Comparison of ENCODE assay signal across 8 mouse cellular contexts in genomic region chr8:89046639-89047348, GRCm38 (mm10). TPM values are rescaled to one million over a fixed set of nuclear protein-coding genes. Genes with fewer than 3 reads are reported as not detected.
A peak's percentile ranks its signal among the peaks of the same experiment; 100 is the strongest.
DNase-seq lines count a peak whose midpoint lies in the region; ATAC-seq and TF ChIP-seq lines count a peak whose summit lies in the region.

No protein-coding gene starts in this region.

- H3K27ac ChIP-seq in intestine, postnatal 0 days (ENCODE audit: low read depth, low read length), result no peak overlapping the region
- no peak overlapping the region for H3K27ac ChIP-seq in intestine, embryonic 16.5 days (ENCODE audit: low read length)
- no peak overlapping the region for H3K27ac ChIP-seq in forebrain, embryonic 16.5 days (ENCODE audit: low read length)
- peak overlapping the region; percentile 58 for H3K27ac ChIP-seq in limb, embryonic 14.5 days (replicated peaks; ENCODE audit: low read depth, low read length)

- H3K27me3 ChIP-seq in intestine, postnatal 0 days (replicated peaks; ENCODE audit: control insufficient read depth, insufficient read depth, low read length), result peaks cover 89% of the 10 kb centered on the region
- peaks cover 67% of the 10 kb centered on the region for H3K27me3 ChIP-seq in intestine, embryonic 16.5 days (replicated peaks; ENCODE audit: control insufficient read depth, insufficient read depth, low read length)
- H3K27me3 ChIP-seq in forebrain, embryonic 16.5 days (replicated peaks; ENCODE audit: control insufficient read depth, insufficient read depth, low read length), result 0 out of 2 replicates have a peak, but pooled peaks cover 11% of the 10 kb centered on the region
- H3K27me3 ChIP-seq in limb, embryonic 14.5 days (ENCODE audit: control insufficient read depth, insufficient read depth, low read length), result peaks cover 8% of the 10 kb centered on the region; the same call in 1 of the 2 replicates

- H3K36me3 ChIP-seq in intestine, postnatal 0 days (ENCODE audit: control insufficient read depth, insufficient read depth), result no peaks in the 10 kb centered on the region
- H3K36me3 ChIP-seq in intestine, embryonic 16.5 days (ENCODE audit: control insufficient read depth, insufficient read depth, low read length), result no peaks in the 10 kb centered on the region
- no peaks in the 10 kb centered on the region for H3K36me3 ChIP-seq in forebrain, embryonic 16.5 days (ENCODE audit: control insufficient read depth, insufficient read depth)
- no peaks in the 10 kb centered on the region for H3K36me3 ChIP-seq in limb, embryonic 14.5 days (ENCODE audit: control insufficient read depth, insufficient read depth, low read length)

- 11% methylated on average over 26 of the region's 26 CpGs for WGBS in intestine, postnatal 0 days
- WGBS in intestine, embryonic 16.5 days, result 6% methylated on average over 26 of the region's 26 CpGs
- 10% methylated on average over 26 of the region's 26 CpGs for WGBS in forebrain, embryonic 16.5 days
- WGBS in limb, embryonic 14.5 days, result 2% methylated on average over 26 of the region's 26 CpGs

- no peak overlapping the region for H3K9ac ChIP-seq in intestine, postnatal 0 days (ENCODE audit: low read depth, low read length)
- H3K9ac ChIP-seq in intestine, embryonic 16.5 days (ENCODE audit: low read depth, low read length), result no peak overlapping the region
- no peak overlapping the region for H3K9ac ChIP-seq in forebrain, embryonic 16.5 days (replicated peaks; ENCODE audit: low read depth, low read length)
- peak overlapping the region; percentile 25; the same call in 1 of the 2 replicates for H3K9ac ChIP-seq in limb, embryonic 14.5 days (ENCODE audit: low read depth, low read length, severe bottlenecking)

- no peak for TF ChIP-seq POLR2A in limb, embryonic 14.5 days (IDR thresholded peaks at IDR 0.05; ENCODE audit: borderline replicate concordance, extremely low read depth, insufficient read depth, insufficient read length)

- 0 out of 2 replicates have a peak, but pooled peaks cover 6% of the 10 kb centered on the region for H3K4me1 ChIP-seq in intestine, postnatal 0 days (replicated peaks; ENCODE audit: control insufficient read depth, insufficient read depth, low read length)
- H3K4me1 ChIP-seq in intestine, embryonic 16.5 days (ENCODE audit: control insufficient read depth, insufficient read depth, low read length), result peaks cover 26% of the 10 kb centered on the region
- H3K4me1 ChIP-seq in forebrain, embryonic 16.5 days (replicated peaks; ENCODE audit: control insufficient read depth, insufficient read depth, low read length), result peaks cover 53% of the 10 kb centered on the region
- peaks cover 5% of the 10 kb centered on the region for H3K4me1 ChIP-seq in limb, embryonic 14.5 days (ENCODE audit: control insufficient read depth, insufficient read depth, low read length)

- no peak overlapping the region for H3K4me2 ChIP-seq in intestine, postnatal 0 days (replicated peaks; ENCODE audit: low read depth)
- H3K4me2 ChIP-seq in intestine, embryonic 16.5 days (ENCODE audit: low read depth, low read length), result no peak overlapping the region
- peak overlapping the region; percentile 25 for H3K4me2 ChIP-seq in forebrain, embryonic 16.5 days (ENCODE audit: low read length)
- H3K4me2 ChIP-seq in limb, embryonic 14.5 days (replicated peaks; ENCODE audit: low read depth, low read length, severe bottlenecking), result peak overlapping the region; percentile 79

- ATAC-seq in intestine, postnatal 0 days, result no peak
- ATAC-seq in intestine, embryonic 16.5 days, result no peak
- ATAC-seq in forebrain, embryonic 16.5 days, result no peak
- no peak for ATAC-seq in limb, embryonic 14.5 days (ENCODE audit: low FRiP score, low read depth)

- no peak overlapping the region for H3K4me3 ChIP-seq in intestine, postnatal 0 days (ENCODE audit: low read depth, low read length)
- no peak overlapping the region; the same call in 1 of the 2 replicates for H3K4me3 ChIP-seq in intestine, embryonic 16.5 days (ENCODE audit: low read length)
- H3K4me3 ChIP-seq in forebrain, embryonic 16.5 days (replicated peaks; ENCODE audit: low read length), result no peak overlapping the region; the same call in 1 of the 2 replicates
- H3K4me3 ChIP-seq in limb, embryonic 14.5 days (replicated peaks; ENCODE audit: low read length), result peak overlapping the region; percentile 20

- TF ChIP-seq CTCF in intestine, postnatal 0 days (IDR thresholded peaks at IDR 0.05; ENCODE audit: low read depth), result peak; percentile 9; the same call in 1 of the 2 replicates

- no peak for DNase-seq in limb, embryonic 14.5 days (ENCODE audit: low spot score)
- peak; percentile 59 for DNase-seq in retina, embryonic 14.5 days (ENCODE audit: low spot score)
- no peak for DNase-seq in urinary bladder, postnatal 4 days (ENCODE audit: low spot score in 2 of 2)
- DNase-seq in thymus, postnatal 10 days (ENCODE audit: low spot score in 2 of 2), result no peak
- DNase-seq in testis, postnatal 14 days (ENCODE audit: low spot score), result no peak

- no peaks in the 10 kb centered on the region for H3K9me3 ChIP-seq in intestine, postnatal 0 days (ENCODE audit: control insufficient read depth)
- H3K9me3 ChIP-seq in intestine, embryonic 16.5 days (ENCODE audit: control insufficient read depth, low read length), result no peaks in the 10 kb centered on the region
- H3K9me3 ChIP-seq in forebrain, embryonic 16.5 days (ENCODE audit: control insufficient read depth, low read length), result no peaks in the 10 kb centered on the region
- H3K9me3 ChIP-seq in limb, embryonic 14.5 days (ENCODE audit: control insufficient read depth, low read length), result no peaks in the 10 kb centered on the region

RNA-seq across cellular contexts. Expression of gene Sall1, which starts 2.8 kb away (rescaled TPM):
- 0.76 and 0.78 TPM in 2 replicates for polyA plus RNA-seq in intestine, postnatal 0 days (2015; fragmentation: Nextera tagmentation; extraction: Ambion mirVana)
- 1.8 and 1.9 TPM in 2 replicates for polyA plus RNA-seq in intestine, embryonic 16.5 days (2015; fragmentation: Nextera tagmentation; extraction: Ambion mirVana)
- 12.5 and 14.6 TPM in 2 replicates for polyA plus RNA-seq in forebrain, embryonic 16.5 days (2015; fragmentation: Nextera tagmentation; extraction: Ambion mirVana)
- polyA plus RNA-seq in limb, embryonic 14.5 days (2012; rRNA removed), result 13.6 and 17.9 TPM in 2 replicates
- polyA plus RNA-seq in limb, embryonic 14.5 days (2014; fragmentation: Nextera tagmentation; extraction: Ambion mirVana), result 8.4 and 11.2 TPM in 2 replicates

Comparison
In these comparisons a context has a peak if more than half of its experiments do, and no peak if none do; other contexts are left out.
1. H3K4me2 ChIP-seq: peak in forebrain, embryonic 16.5 days (single experiment) and limb, embryonic 14.5 days (single experiment); none in intestine, postnatal 0 days (single experiment) and intestine, embryonic 16.5 days (single experiment).